Mouse (Mus musculus) 416B (cell line): ENCODE results near the gene Hes2.

Experiments used
- DNase-seq: peaks from one replicate; pipeline ENCODE4 v3.0.0; 2011; ENCODE audit warnings: low read depth

The Hes2 gene

DNA sequence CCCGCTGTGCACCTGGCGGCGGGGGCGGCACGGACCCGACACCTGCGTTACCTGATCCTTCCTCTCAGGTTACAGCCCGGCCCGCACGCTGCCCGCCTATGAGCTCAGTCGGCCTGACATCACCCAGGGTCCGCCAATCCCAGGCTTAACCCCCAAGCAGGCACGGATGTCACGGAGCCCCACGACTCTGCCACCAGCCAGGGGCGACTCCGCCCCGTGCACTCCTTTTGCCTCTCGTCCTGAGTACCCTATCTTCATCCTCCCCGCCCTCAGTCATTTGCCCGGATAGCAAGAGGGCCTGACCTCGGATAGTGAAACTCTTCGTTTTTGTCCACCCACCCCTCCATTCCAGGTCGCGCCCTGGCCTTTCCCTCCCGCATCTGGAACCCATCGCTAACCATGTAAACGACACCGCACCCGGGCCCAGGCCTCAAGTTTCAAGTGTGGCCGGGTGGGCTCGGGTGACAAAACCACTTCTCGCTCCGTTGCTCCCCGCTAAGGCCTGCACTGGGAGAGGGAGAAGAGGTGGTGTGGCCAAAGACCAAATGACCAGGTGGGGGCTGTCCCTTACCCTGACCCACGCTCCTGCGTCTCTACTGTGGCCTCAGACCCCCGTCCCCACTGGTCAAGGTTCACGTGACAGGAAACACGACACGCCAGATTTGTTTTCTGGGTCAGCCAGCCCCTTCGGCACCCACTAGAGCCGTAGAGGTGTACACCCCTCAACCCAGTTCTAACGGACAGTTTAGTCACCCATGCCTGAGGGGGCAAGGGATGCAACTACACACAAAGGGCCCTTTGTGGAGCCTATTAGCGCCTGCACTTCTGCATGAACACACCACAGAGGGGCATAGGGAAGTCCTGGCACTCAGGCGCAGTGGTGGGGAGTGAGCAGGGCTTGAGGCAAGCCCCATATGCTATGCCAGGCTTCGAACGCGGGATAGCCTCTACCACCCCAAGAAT is 26.6 kb upstream of the Hes2 start:
- DNase-seq: no peak

DNA sequence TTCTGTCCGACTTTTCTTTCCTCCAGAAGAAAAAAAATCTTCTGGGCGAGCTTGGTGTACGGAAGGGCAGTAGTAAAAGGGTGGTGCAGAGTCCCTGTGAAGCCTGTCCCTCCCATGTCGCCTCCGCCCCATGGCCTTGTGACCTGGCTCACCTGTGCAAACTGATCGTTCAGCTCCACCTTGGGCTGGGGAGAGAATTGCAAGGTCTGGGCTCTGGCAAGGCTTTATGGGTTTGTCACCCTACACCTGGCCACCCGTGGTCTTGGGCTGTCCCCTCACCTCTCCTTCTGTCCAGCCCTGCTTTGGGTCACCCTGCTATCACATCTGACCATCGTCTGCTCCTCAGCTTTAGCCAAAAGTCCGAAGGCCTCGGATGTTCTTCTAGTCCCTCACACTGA is 25.9 kb upstream of the Hes2 start:
- no peak for DNase-seq

DNA sequence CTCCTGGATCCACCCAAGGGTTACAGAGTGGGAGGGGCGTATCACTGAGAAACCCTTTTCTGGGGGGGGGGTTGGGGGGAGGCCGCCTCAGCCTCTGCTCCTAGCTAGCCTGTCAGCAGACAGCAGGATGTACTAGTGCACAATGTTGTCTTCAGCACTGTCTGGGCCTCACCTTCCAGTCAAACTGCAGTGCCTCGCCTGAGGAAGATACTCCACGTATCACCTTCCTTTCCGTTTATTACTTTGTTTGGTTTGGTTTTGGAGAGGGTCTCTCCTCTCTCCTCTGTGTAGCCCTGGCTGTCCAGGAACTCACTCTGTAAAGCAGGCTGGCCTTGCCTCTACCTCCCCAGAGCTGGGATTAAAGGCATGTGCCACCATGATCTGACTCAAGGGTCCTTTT is 25.5 kb upstream of the Hes2 start:
- no peak for DNase-seq

DNA sequence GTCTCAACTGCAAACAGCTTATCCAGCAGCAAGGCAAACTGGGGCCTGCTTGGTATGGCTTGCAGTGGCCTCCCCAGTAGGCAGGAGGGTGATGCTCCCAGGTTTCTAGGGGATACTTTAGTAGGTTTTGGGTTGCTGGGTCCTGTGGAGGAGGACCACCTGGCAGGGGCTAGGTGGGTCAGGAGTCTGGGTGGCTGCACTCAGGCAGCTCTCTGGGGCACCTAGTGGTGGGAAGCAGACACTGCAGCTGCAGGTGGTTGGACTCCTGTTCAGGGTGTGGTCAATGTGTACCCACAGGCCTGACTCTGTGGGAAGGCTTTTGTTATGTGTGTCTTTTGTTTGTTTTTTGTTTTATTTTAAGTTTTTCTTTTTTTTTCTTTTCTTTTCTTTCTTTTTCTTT is 24.2 kb upstream of the Hes2 start:
- peak; percentile 51 for DNase-seq

DNA sequence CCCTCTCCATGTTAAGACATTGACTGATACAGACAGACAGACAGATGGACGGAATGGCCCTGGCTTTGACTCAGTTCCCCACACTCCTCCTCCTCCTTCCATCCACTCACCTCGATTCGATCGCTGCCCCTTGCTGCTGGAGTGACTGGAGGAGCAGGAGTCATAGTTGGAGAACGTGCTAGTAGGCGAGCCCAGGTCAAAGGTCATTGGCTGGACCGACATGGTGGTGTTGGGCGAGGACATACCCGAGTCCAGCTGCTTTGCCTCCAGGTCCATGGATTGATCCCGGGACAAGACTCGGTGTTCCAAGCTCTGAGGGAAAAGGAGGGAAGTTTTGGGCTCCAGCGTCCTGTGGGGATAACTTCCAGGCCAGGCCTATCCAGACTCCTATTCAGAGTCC is 23.3 kb upstream of the Hes2 start:
- no peak for DNase-seq

DNA sequence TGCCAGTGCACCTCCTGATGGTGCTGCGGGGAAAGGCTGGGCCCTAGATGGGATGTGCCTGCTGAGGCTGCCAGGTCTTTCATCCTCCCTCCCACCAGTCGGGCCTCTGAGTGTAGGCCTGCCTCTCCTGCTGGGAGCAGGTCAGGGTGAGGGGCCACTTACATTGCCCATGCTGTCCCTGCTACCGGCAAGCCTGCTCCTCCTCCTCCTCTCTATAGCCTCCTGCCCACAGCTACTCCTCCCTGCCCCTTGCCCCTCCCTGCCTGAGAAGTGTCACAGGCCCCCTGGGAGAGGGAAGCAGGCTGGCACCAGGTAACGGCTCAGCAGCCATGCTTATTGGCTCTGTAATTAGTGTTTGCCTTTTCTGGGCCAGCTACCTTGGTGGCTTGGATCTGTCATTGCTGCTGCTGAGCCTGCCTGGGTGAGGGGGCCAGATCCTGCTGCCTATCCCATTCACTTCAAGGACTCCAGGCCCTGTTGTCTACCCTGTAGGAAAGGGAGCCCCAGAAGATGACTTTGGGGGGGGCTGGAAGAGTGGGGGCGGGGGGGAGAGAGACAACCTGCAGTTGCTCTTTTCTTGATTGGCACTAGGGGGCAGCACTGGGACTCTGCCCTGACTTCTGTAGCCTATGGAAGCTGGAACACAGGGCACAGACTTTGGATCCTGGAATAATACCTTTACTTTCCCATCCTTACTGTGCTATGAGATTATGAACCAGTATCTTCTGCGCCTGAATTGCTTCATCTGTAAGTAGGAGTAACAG is 22.4 kb upstream of the Hes2 start:
- peak; percentile 58 for DNase-seq

DNA sequence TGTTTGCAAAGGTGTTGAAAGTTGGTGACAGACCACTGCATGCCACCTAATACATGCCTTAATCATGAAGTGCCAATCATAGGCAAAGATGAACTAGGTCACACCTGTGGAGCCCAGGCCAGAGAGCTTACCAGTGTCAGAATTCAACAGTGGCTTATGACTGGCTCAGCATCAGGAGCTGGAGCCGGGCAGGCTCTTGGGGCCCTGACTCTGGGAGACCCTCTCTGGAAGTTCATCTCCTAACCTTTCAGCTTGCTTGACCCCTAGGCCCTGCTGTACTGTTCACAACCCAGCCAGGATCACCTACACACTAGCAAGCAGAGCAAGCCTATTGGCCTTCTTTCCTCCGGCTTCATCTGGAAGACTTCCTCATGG is 21.8 kb upstream of the Hes2 start:
- DNase-seq: no peak

DNA sequence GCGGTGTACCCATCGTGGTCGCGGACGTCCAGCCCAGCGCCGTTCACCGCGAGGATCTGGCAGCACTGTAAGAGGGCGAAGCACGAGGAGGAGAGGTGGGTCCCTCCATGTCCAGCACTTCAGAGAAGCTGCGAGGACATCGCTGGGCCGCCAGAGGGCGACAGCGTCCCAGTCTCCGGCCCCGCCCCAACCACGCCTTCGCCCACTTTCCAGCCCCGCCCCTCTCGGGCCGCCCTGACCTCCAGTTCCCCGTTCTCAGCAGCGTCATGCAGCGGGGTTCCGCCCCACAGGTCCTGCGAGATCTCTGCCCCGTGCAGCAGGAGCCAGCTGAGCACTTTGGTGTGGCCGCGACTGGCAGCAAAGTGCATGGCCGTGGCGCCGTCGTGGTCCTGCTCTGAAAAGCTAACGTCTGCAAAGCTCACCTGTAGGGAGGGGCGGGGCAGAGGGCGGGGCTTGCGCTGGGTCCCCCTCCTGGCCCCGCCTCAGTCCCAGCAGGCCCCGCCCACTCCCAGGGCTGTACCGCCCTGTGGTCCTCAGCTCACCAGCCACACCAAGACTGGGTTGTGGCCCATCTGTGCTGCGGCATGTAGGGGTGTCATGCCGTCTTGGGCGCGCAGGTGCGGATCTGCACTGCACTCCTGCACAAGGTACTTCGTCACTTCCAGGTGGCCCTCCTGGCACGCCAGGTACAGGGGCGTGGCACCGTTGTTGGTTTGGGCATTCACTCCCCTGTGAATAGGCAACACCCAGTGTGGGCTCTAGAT is 20.0 kb upstream of the Hes2 start:
- DNase-seq: peak; percentile 93

DNA sequence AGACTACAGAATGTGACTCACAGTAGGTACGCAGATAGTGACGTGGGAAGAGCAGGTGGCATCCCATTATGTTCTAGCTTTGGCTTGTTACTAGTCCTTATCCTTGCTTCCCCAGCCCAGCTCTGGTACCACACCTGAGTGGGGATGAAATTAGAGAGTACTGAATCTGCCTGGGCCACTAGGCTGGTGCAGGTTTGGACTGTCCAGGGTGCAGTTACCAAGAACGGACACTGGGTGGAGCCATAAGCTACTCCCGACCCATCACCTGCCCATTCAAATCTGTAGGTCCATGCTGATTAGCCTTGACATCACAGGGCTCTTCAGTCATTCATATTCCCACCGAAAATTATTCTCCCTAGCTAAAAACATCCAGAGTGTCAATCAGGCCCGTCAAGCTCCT is 18.2 kb upstream of the Hes2 start:
- peak; percentile 72 for DNase-seq

DNA sequence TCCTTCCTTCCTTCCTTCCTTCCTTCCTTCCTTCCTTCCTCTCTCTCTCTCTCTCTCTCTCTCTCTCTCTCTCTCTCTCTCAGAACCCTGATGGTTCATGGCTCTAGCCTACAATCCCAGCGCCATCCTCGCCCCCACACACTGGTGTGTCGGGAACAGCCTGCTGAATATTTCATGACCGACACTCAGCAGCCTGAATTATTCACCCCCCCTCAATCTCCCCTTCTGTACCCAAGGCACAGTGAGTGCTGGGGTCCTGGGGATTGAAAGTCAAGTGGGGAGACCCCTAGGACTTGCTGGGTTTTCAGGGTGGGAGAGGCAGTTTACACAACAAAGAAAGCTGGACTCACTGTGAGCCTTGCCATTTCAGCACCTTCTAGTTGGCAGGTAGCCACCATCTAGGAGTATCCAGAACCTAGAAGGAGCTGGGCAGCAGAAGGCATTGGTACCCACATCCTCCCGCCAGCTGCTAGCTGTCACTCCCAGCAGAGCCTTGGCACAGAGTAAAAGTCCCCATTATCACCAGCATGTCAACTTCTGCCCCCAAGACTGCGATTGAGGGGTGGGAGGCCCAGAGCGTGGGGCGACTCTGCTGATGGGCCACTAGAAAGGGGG is 17.0 kb upstream of the Hes2 start:
- no peak for DNase-seq

DNA sequence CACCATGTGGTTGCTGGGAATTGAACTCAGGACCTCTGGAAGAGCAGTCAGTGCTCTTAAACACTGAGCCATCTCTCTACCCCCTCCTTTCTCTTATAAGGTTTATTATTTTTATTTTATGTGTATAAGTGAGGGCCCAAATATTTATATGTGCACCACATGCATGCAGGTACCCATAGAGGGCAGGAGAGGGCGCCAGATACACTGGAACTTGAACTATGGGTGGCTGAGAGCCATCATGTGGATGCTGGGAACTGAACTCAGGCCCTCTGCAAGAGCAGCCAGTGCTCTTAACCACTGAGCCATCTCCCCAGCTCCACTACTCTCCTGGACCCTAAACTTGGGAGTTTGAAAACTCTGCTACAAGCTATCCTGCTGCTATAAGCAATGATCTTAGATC is 15.0 kb upstream of the Hes2 start:
- peak; percentile 20 for DNase-seq

DNA sequence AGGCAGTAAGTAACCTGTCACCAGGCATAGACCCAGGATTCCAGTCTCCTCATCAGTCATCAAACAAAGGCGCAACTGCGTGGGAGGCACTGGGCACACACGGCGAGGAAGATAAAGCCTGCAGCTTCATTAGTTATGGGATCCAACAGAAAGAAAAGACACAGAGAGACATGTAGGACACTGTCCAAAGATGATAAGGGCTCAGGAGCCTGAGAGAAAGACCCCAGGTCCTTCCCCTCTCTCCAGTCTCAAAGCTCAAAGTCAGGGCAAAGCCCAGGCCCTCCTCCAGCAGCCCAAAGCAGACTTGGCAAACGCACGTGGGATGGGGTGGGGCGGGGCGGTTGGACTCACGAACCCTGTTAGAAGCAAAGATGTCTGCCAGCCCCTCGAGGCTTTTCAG is 13.2 kb upstream of the Hes2 start:
- no peak for DNase-seq

DNA sequence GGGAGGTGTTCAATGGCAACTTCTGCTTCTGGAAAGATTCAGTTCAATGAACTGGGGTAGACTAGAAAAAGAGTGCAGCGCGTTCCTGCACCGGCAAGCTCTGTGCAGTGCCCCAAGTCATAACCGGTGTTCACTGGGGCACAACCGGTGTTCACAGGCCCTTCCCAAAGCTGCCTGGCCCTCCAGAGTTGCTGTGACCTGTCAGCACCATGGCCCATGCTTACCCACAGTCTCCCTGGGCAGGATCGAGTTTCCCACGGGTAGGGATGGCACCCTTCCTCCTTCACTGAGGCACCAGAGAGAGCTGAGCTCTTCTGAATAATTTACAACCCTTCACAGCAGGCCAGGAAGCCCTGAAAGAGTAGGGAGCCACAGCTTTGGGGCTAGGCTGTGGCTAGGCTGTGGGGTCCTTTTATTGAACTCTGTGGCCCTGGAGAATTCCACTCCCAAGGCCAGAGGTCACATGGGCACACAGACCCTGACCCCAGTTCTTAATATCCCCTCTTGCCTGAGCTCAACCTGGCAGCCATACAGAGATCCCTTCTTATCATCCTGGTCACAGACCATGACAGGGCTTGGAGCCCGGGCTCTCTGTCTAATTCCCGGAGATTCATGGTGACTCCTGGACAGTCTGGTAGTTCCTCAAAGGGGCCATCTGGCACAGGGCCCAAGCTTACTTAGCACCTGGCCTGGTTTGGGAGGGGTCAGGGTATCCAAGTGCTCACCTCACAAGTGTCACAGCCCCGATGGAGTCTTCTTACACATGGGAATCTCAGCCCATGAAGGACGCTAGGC is 12.4 kb upstream of the Hes2 start:
- DNase-seq: no peak

DNA sequence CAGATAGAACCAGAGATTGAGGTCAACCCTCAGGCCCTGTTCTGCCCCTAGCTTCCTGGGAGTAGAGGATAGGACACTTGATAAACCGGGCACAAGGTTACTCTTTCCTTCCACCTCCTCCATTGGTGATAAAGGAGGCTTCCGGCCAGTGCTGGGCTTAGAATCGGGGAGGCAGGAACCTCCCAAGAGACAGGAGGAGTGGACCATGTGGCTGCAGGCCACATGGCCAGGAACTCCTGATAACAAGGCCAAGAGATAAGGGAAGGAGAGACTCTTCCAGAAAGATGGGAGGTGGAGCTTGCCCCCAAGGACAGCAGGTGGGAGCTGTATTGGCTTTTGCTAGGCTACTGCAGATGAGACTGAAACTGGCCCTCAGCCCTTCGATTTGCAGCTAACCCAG is 8.1 kb upstream of the Hes2 start:
- DNase-seq: no peak

DNA sequence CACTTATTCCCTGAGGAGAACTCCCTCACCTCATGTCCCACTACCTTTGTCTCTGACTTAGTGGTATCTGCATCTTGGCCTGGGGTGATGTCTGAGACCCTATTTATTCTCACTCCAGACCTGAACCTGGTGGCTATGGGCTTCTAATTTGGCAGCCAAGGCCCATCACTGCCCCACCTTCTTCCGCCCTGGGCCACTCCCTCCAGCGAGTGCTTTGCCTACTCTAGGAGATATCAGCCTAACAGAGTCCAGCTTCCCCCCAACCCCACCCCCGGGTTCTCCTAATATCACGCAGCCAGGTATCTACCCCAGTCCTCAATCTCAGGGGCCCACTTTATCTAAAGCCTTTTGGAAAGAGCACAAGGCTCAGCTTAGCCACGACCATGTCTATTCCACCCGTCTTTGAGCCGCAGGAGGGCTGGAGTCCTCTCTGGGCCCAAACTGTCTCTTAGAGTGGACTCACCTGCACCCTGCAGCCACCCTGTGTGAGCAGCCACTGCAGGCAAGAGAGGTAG is 7.2 kb upstream of the Hes2 start:
- no peak for DNase-seq

DNA sequence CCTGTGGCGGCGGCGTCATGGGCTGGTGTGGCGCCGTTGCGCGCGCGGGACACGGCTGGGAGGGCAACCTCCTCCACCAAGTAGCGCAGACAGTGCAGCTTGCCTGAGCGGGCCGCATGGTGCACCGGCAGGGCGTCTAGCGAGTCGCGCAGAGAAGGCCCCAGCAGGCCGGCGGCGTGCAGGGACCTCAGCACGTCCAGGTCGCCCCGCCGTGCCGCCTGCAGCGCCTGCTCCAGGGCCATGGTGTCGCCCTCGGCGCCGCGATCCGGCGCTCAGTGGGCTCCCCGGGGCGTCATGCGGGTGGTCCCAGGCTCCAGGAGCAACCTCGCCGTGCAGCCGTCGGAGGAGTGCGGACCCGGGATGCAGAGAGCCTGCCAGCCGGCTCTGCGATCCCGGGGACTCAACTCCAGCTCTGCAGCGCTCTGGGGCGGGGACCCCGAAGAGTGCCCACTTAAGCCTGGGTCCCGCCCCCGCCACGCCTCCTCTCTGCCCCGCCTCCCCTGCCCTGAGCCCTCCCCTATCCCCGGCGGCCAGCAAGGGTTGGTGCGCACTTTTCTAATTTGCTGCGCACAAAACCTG is 6.6 kb upstream of the Hes2 start, which contains the start of gene Espn:
Espn (minus strand) TSS at position 406 of the 579 bp plus-strand sequence.
- DNase-seq: no peak

DNA sequence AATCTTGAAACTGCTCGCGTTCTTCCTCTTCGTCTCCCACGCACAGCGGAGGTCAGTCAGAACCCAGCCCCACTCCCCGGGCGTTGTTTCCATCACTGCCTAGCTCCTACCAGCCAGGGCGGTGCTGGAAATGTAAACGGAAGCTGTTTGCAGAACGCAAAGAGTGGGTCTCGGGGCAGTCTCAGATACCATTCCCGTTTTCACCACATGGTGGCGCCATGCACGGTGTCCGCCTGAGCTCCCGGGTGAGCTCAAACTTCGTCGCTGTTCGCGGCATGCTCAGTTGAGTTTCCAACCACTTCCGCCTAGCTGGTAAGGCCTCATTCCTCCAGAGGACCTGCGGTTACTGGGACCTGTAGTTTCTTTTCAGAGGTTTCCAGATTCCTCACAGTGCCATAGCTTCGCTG is 4.9 kb upstream of the Hes2 start:
- peak; percentile 95 for DNase-seq

DNA sequence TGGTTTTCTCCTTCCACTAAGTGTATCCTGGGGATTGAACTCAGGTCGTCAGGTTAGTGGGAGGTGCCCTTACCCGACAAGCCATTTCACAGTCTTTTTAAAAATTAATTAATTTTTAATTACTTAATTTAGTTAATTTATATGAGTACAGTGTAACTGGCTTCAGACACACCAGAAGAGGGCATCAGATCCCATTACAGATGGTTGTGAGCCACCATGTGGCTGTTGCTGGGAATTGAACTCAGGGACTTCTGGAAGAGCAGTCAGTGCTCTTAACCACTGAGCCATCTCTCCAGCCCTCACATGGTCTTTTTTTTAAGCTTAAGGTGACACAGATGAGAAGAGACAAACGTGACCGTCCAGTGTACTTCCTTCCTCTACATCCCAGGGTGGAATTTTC is 3.6 kb upstream of the Hes2 start:
- no peak for DNase-seq

DNA sequence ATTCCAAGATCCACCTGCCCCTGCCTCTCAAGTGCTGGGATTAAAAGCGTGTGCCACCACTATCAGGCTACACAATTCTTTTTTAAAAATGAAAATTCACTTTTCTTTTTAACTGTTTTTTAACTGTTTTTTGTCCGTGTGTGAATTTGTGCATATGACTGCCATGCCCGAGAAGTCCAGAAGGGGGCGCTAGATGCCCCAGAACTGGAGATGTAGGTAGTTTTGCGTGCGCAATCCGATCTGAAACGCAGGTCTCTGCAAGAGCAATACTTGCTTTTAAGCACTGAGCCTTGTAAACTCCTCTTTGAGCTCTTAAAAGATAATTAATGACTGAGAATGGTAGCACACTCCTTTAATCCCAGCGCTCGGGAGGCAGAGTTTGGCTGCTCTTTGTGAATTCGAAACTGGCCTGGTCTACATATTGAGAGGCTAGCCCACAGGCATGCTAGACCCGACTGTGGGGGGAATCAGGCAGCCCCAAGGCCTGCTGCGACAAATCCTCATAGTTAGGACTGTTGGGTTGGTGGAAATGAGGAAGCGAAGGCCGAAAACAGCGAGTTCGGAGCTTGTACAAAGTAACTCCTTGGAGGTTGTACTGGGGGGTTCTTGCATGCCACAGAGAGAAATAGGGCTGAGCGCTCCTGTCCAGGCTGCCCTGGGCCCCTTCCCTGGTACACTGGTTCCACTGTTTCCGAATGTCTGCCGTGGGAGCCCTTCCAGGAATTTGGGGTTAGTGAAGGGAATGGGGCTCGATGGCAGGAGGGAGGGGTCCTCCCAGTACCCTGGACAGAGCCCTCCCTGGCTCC is 685 bp upstream of the Hes2 start:
- DNase-seq: peak; percentile 74

DNA sequence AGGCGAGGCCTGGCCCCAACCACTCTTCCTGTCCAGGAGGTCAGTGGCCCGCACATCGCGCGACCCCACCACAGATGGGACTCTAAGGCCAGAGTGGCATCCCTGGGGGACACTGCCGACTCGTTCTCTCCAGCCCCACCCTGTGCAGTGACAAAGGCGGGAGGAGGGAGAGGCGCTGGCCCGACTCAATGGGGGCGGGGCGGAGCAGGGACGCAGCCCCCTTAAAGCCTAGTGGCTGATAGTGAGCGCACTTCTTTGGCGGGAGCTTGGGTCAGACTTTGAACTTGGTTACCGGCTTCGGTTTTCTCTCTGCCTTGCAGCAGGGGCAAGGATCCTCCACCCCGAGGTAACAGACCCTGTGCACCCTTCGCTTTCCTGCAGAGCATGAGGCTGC is 615 bp downstream of the Hes2 start:
- no peak for DNase-seq
